Mouse (Mus musculus): ENCODE measurements around the gene Ndufaf2. TPM values are rescaled to one million over a fixed set of nuclear protein-coding genes. Genes with fewer than 3 reads are reported as not detected.
A peak's percentile ranks its signal among the peaks of the same experiment; 100 is the strongest.

Ndufaf2 gene
- total RNA-seq, 1 experiment, result 41.1 TPM

DNA sequence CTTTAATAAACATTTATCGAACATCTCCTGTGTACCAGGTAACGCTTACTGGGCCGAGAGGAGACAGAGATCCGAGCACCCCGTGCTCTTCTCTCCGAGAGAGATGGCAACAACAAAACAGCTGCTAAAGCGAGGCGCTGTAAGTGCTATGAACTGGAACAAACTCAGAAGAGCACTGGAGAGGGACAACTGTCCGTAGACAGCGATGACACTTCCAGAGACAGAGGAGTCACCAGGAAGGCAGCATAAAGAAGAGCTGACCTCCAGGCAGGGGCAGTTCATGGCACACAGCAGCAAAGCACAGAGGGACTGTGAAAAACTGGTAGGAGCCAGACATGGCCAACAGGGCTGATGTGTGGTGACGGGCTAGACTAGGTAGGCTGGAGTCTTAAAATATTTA, 34.3 kb downstream of the Ndufaf2 start:
- 0 out of 2 replicates have a peak, but pooled peaks cover 2% of the 10 kb centered on the region for H3K36me3 ChIP-seq (ENCODE audit: control insufficient read depth, insufficient read depth, low read length, poor library complexity, severe bottlenecking)
- H3K9me3 ChIP-seq (ENCODE audit: control insufficient read depth, insufficient read depth, low read depth, low read length), result no peaks in the 10 kb centered on the region
- in situ Hi-C loops (cut with MboI; ENCODE audit: low sequenced_read_pairs in 2 of 2, unreplicated experiment in 2 of 2), result no loop called here
- DNase-seq (ENCODE audit: low read depth, low spot score), result no peak
- no peak overlapping the region for H3K9ac ChIP-seq (ENCODE audit: insufficient read depth, low read depth, low read length, poor library complexity, severe bottlenecking)
- H3K27ac ChIP-seq (ENCODE audit: insufficient read depth, low read depth, low read length, poor library complexity, severe bottlenecking), result no peak overlapping the region
- H3K4me3 ChIP-seq (ENCODE audit: insufficient read depth in 1 of 2, low read depth in 1 of 2, low read length in 2 of 2, poor library complexity in 1 of 2, severe bottlenecking in 1 of 2), result no peak overlapping the region
- H3K4me1 ChIP-seq (ENCODE audit: control insufficient read depth in 2 of 2, insufficient read depth in 2 of 2, low read length in 2 of 2, poor library complexity in 1 of 2), result 0 out of 4 replicates have a peak, but pooled peaks cover 0 to 2% of the 10 kb centered on the region in 2 experiments
- TF ChIP-seq ZC3H11A (IDR thresholded peaks at IDR 0.05; ENCODE audit: borderline replicate concordance, low read depth, low read length) (no peak), CHD2 (IDR thresholded peaks at IDR 0.05; ENCODE audit: low read depth, low read length) (no peak), HCFC1 (IDR thresholded peaks at IDR 0.05; ENCODE audit: borderline replicate concordance, insufficient read depth, low read length) (no peak), ZNF384 (IDR thresholded peaks at IDR 0.05; ENCODE audit: low read depth, low read length) (no peak), MAFK (IDR thresholded peaks at IDR 0.05; ENCODE audit: insufficient read depth, low read depth, low read length) (no peak)

DNA sequence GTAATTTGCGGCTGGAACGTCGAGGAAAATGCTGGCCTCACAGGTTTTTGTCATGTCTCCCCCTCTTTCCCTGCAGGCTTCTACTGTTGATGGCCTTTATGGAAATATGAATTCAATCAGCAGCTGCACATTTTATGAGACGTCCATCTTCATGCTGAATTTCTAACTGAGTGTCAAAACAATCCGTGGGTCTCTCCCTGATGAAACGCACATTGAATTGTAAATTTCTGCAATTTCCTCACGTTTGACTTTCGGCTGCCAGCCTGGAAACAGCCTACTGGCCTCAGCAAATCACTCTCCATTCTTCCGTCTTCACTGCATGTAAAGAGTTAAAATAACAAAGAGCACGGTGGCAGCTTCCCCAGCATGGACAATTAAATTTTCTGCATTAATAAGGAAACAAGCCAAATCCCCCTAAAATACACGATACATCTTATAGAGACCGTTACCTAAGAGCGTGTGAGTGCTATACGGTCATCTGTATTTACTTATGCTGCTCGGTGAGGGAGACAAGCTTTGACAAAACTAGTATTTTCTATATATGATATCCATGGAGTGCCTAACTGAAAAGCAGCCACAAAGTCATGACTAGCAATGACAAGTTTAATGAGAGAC, 35.2 kb downstream of the Ndufaf2 start:
- Histone ChIP-seq H3K9me3 (ENCODE audit: control insufficient read depth, insufficient read depth, low read depth, low read length) (no peaks in the 10 kb centered on the region), H3K27ac (ENCODE audit: insufficient read depth, low read depth, low read length, poor library complexity, severe bottlenecking) (no peak overlapping the region), H3K9ac (ENCODE audit: insufficient read depth, low read depth, low read length, poor library complexity, severe bottlenecking) (no peak overlapping the region), H3K36me3 (ENCODE audit: control insufficient read depth, insufficient read depth, low read length, poor library complexity, severe bottlenecking) (0 out of 2 replicates have a peak, but pooled peaks cover 3% of the 10 kb centered on the region), H3K4me1 (ENCODE audit: control insufficient read depth in 2 of 2, insufficient read depth in 2 of 2, low read length in 2 of 2, poor library complexity in 1 of 2) (0 out of 4 replicates have a peak, but pooled peaks cover 0 to 2% of the 10 kb centered on the region in 2 experiments), H3K4me3 (ENCODE audit: insufficient read depth in 1 of 2, low read depth in 1 of 2, low read length in 2 of 2, poor library complexity in 1 of 2, severe bottlenecking in 1 of 2) (no peak overlapping the region)
- DNase-seq (ENCODE audit: low read depth, low spot score), result no peak
- in situ Hi-C loops (cut with MboI; ENCODE audit: low sequenced_read_pairs in 2 of 2, unreplicated experiment in 2 of 2), result no loop called here
- no peak for TF ChIP-seq ZC3H11A (IDR thresholded peaks at IDR 0.05; ENCODE audit: borderline replicate concordance, low read depth, low read length)
- no peak for TF ChIP-seq CHD2 (IDR thresholded peaks at IDR 0.05; ENCODE audit: low read depth, low read length)
- no peak for TF ChIP-seq MAFK (IDR thresholded peaks at IDR 0.05; ENCODE audit: insufficient read depth, low read depth, low read length)
- no peak for TF ChIP-seq HCFC1 (IDR thresholded peaks at IDR 0.05; ENCODE audit: borderline replicate concordance, insufficient read depth, low read length)
- no peak for TF ChIP-seq ZNF384 (IDR thresholded peaks at IDR 0.05; ENCODE audit: low read depth, low read length)

GRCm38 (mm10) chr13:108119411-108120310, 38.8 kb downstream of the Ndufaf2 start:
- H3K36me3 ChIP-seq (ENCODE audit: control insufficient read depth, insufficient read depth, low read length, poor library complexity, severe bottlenecking), result 0 out of 2 replicates have a peak, but pooled peaks cover 3% of the 10 kb centered on the region
- H3K4me1 ChIP-seq (ENCODE audit: control insufficient read depth in 2 of 2, insufficient read depth in 2 of 2, low read length in 2 of 2, poor library complexity in 1 of 2), result 0 out of 4 replicates have a peak, but pooled peaks cover 0 to 4% of the 10 kb centered on the region in 2 experiments
- H3K9me3 ChIP-seq (ENCODE audit: control insufficient read depth, insufficient read depth, low read depth, low read length), result no peaks in the 10 kb centered on the region
- DNase-seq (ENCODE audit: low read depth, low spot score), result peak; percentile 12
- no peak for TF ChIP-seq CHD2 (IDR thresholded peaks at IDR 0.05; ENCODE audit: low read depth, low read length)
- no peak for TF ChIP-seq ZC3H11A (IDR thresholded peaks at IDR 0.05; ENCODE audit: borderline replicate concordance, low read depth, low read length)
- no peak for TF ChIP-seq ZNF384 (IDR thresholded peaks at IDR 0.05; ENCODE audit: low read depth, low read length)
- no peak for TF ChIP-seq HCFC1 (IDR thresholded peaks at IDR 0.05; ENCODE audit: borderline replicate concordance, insufficient read depth, low read length)
- no peak for TF ChIP-seq MAFK (IDR thresholded peaks at IDR 0.05; ENCODE audit: insufficient read depth, low read depth, low read length)
- in situ Hi-C loops (cut with MboI; ENCODE audit: low sequenced_read_pairs in 2 of 2, unreplicated experiment in 2 of 2), result no loop called here
- H3K27ac ChIP-seq (ENCODE audit: insufficient read depth, low read depth, low read length, poor library complexity, severe bottlenecking), result no peak overlapping the region
- H3K9ac ChIP-seq (ENCODE audit: insufficient read depth, low read depth, low read length, poor library complexity, severe bottlenecking), result no peak overlapping the region
- H3K4me3 ChIP-seq (ENCODE audit: insufficient read depth in 1 of 2, low read depth in 1 of 2, low read length in 2 of 2, poor library complexity in 1 of 2, severe bottlenecking in 1 of 2), result no peak overlapping the region

- TF ChIP-seq HCFC1 (IDR thresholded peaks at IDR 0.05; ENCODE audit: borderline replicate concordance, insufficient read depth, low read length), result no peak
- no peak for TF ChIP-seq ZC3H11A (IDR thresholded peaks at IDR 0.05; ENCODE audit: borderline replicate concordance, low read depth, low read length)
- TF ChIP-seq CHD2 (IDR thresholded peaks at IDR 0.05; ENCODE audit: low read depth, low read length), result no peak
- no peak for TF ChIP-seq MAFK (IDR thresholded peaks at IDR 0.05; ENCODE audit: insufficient read depth, low read depth, low read length)
- TF ChIP-seq ZNF384 (IDR thresholded peaks at IDR 0.05; ENCODE audit: low read depth, low read length), result no peak
- Histone ChIP-seq H3K4me3 (ENCODE audit: insufficient read depth in 1 of 2, low read depth in 1 of 2, low read length in 2 of 2, poor library complexity in 1 of 2, severe bottlenecking in 1 of 2) (no peak overlapping the region), H3K4me1 (ENCODE audit: control insufficient read depth in 2 of 2, insufficient read depth in 2 of 2, low read length in 2 of 2, poor library complexity in 1 of 2) (0 out of 4 replicates have a peak, but pooled peaks cover 0 to 4% of the 10 kb centered on the region in 2 experiments), H3K36me3 (ENCODE audit: control insufficient read depth, insufficient read depth, low read length, poor library complexity, severe bottlenecking) (0 out of 2 replicates have a peak, but pooled peaks cover 3% of the 10 kb centered on the region), H3K9ac (ENCODE audit: insufficient read depth, low read depth, low read length, poor library complexity, severe bottlenecking) (no peak overlapping the region), H3K27ac (ENCODE audit: insufficient read depth, low read depth, low read length, poor library complexity, severe bottlenecking) (no peak overlapping the region), H3K9me3 (ENCODE audit: control insufficient read depth, insufficient read depth, low read depth, low read length) (no peaks in the 10 kb centered on the region)
- in situ Hi-C loops (cut with MboI; ENCODE audit: low sequenced_read_pairs in 2 of 2, unreplicated experiment in 2 of 2), result no loop called here
- DNase-seq (ENCODE audit: low read depth, low spot score), result no peak
Observed at GRCm38 (mm10) chr13:108118188-108118587, 40.2 kb downstream of the Ndufaf2 start.
